Mouse (Mus musculus): ENCODE measurements around the gene Adgrg4. TPM values are rescaled to one million over a fixed set of nuclear protein-coding genes. Genes with fewer than 3 reads are reported as not detected.

The Adgrg4 gene
- not detected in 2 replicates for polyA plus RNA-seq (2012; rRNA removed)

DNA sequence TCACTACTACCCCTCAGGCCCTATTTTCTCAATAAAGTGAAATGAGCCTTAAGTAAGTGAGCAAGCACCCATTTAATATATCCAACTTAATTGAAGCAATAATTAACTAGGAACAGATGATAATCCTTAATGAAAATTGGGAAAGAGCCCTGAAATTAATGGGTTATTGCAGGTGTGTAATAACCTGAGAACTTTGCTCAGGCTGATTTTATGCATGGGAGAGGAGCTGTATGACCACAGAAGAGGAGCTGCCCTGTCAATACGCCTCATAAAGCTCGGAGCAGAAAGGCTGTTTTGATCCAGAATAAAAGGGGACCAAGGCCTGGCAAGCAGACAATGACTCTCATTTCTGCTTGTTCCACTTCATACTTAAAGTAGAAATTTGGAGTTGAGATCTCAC is at the start of gene Adgrg4:
TSS of gene Adgrg4 (plus strand) at position 301 of the 400 bp plus-strand sequence.

GRCm38 (mm10) chrX:56821765-56822603 is 48.0 kb upstream of the Adgrg4 start, which contains the start of gene Map7d3:
TSS of gene Map7d3 (minus strand) at chrX:56822326.

DNA sequence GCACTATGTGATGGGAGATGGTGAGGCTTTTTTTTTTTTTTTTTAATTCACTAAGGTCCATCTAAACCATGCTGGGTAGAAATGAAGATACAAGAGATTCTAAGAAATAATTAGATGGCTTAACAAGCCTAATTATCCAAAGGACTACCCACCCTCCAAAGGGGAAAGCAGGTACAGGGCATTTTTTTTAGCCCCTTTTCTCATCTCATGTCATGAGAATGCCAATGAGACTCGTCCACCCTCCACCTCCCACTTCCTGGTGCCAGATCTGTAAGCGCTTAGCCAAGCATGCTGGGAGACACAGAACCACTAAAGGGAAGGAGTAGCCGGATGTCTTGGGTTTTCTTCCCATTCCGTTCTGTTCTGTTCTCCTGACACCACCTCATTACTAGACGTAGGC is 172.8 kb downstream of the Adgrg4 start, which contains the start of gene Brs3:
TSS of gene Brs3 (plus strand) at position 301 of the 400 bp plus-strand sequence.

Other genes starting within 250 kb of the Adgrg4 start
- 459 and 511 TPM in 2 replicates for gene Fhl1, start 138.4 kb upstream of the Adgrg4 start, polyA plus RNA-seq (2012; rRNA removed)
- gene Map7d3, start 47.8 kb upstream of the Adgrg4 start, polyA plus RNA-seq (2012; rRNA removed): not detected in 2 replicates
- not detected in 2 replicates for gene Brs3, start 172.9 kb downstream of the Adgrg4 start, polyA plus RNA-seq (2012; rRNA removed)
- gene Htatsf1, start 183.4 kb downstream of the Adgrg4 start, polyA plus RNA-seq (2012; rRNA removed): 14.3 and 15.4 TPM in 2 replicates
- gene Vgll1, start 217.9 kb downstream of the Adgrg4 start, polyA plus RNA-seq (2012; rRNA removed): not detected in 2 replicates

Data from colon, adult 2 months (tissue).